Mouse (Mus musculus) cerebellum, postnatal 14 days (tissue): Measurements from ENCODE around the gene Syce2.

Experiments
- DNase-seq, 2 experiments: peaks; one replicate each; pipeline ENCODE4 v3.0.0; 2021; ENCODE audit warnings: mixed read lengths in 2 of 2

Syce2 gene

GRCm38 (mm10) chr8:84930582-84930981 is 58.7 kb downstream of the Syce2 start:
- DNase-seq = no peak

DNA sequence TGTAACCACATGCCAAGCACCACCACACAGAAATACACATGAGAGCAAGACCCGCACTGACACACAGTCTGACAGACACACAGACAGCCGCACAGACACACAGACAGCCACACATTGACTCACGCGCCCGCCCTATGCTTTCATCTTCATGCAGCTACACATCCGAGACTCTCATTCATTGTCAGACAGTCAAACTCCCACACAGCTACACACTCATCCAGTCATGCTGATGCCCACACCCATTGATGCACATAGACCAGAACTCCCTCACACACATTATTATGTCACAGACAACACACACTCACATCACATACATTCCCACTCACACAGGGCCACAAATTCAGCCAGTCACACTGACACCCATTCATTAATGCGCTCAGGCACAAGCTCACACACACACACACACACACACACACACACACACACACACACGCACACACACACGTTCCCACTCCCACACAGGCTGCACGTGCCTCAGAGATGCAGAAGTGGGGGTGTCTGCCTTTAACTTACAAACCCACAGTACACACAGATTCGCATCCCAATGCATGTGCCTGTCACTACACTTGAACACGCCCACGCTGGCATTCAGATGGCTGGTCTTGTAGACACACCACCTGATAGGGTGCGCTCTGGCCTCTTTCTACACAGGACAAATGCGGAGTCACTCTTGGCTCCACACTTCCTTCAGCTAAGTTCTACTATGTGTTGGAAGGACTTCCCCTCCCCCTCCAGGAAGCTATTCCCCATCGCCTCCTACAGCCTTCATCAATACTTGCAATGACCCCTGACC is 62.1 kb downstream of the Syce2 start:
- DNase-seq = no peak

- peak; percentile 77 to 80 for DNase-seq
These were observed 62.9 kb downstream of the Syce2 start for GRCm38 (mm10) chr8:84934860-84935259.

- DNase-seq = peak in 1 of 2 experiments; percentile 53
These were observed 63.6 kb downstream of the Syce2 start for GRCm38 (mm10) chr8:84935489-84935888.

DNA sequence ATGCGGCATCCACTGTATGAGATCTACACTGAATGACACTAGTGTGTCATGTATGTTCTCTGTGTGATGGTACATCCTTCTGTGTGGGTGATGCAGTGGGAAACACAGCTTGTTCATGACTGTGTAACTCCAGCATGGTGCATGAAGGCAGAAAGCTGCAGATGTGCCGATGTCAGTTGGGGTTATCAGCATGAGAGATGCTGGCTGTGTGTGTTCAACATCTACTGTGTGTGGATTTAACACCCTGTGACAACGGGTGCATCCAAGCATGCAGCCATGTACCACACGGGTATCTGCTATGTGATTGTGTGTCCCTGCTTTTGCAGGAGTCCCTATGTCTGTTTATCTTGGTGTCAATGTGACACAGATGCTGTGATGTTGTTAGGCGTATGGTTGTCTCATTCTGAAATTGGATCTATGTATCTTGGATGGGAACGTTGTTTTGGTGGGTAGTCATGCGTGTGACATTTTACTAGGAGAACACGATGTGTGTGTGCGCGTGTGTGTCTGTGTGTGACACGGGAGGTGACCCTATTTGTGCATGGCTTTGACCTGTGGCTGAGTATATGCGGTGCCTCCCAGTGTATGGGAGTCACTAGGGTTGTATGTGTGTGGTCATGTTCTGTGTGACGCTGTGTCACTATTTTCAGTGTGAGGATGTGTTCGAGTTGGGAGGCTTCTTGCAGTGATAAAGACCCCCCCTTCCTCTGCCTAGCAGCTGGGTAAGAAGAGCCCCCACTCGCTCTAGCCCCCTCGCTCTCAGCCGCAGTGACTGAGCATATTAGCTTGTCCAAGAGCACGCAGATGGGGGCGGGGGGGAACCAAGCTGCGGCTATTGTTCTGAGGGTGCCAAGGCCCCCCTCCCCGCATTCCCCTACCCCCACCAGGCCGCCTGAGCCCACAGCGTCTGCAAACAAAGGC is 64.4 kb downstream of the Syce2 start:
- peak; percentile 38 to 64 for DNase-seq

- peak; percentile 94 to 95 for DNase-seq
These were observed 65.1 kb downstream of the Syce2 start, which contains the start of gene Mast1 for GRCm38 (mm10) chr8:84936962-84937546. Mast1 (minus strand) TSS chr8:84937359.
